Mouse (Mus musculus) liver, embryonic 16.5 days (tissue): ENCODE measurements at regions not wholly inside any gene's neighbourhood (a gene's known extent, or its start where the extent isn't known, plus 50 kb on each side); places are given as distances from the start of the nearest gene placed in this dataset.

Experiments used
- ATAC-seq: fragments of 200-750 bp; cut with Nextera tagmentation; 2 replicates; pipeline ENCODE4 v1.8.0; 2017; ENCODE audit warnings: low read depth, mild to moderate bottlenecking, moderate number of reproducible peaks, moderate library complexity
- H3K27ac ChIP-seq: fragments of 300-500 bp; sonication (generic); 2 replicates; pipeline ENCODE4 v1.5.1; 2014; ENCODE audit warnings: mild to moderate bottlenecking, low read length
- H3K27me3 ChIP-seq: fragments of 300-500 bp; sonication (generic); 2 replicates; pipeline ENCODE4 v1.6.1; 2014; ENCODE audit warnings: low read depth, low read length, mixed read lengths; ENCODE audit not compliant: control insufficient read depth, insufficient read depth
- H3K36me3 ChIP-seq: fragments of 300-500 bp; sonication (generic); 2 replicates; pipeline ENCODE4 v1.6.1; 2014; ENCODE audit warnings: mild to moderate bottlenecking; ENCODE audit not compliant: control insufficient read depth, insufficient read depth
- H3K4me1 ChIP-seq: fragments of 300-500 bp; sonication (generic); 2 replicates; pipeline ENCODE4 v1.6.1; 2014; ENCODE audit warnings: low read depth, low read length, mixed read lengths; ENCODE audit not compliant: control insufficient read depth
- H3K4me2 ChIP-seq: fragments of 300-500 bp; sonication (generic); 2 replicates; pipeline ENCODE4 v1.6.1; 2014; ENCODE audit warnings: low read depth, low read length, mixed read lengths
- H3K4me3 ChIP-seq: fragments of 300-500 bp; sonication (generic); 2 replicates; pipeline ENCODE4 v1.5.1; 2014; ENCODE audit warnings: low read depth, mild to moderate bottlenecking, low read length
- H3K9ac ChIP-seq: fragments of 300-500 bp; sonication (generic); 2 replicates; pipeline ENCODE4 v1.6.1; 2014; ENCODE audit warnings: low read depth, low read length
- H3K9me3 ChIP-seq: fragments of 300-500 bp; sonication (generic); replicated peaks from 2 replicates; pipeline ENCODE4 v1.6.1; 2016; ENCODE audit warnings: low read length; ENCODE audit not compliant: control insufficient read depth
- WGBS: fragments of 180-500 bp; shearing (Covaris S2); extraction: QIAGEN DNeasy Blood & Tissue Kit; methylation state at CpG from one replicate; pipeline ENCODE4 v1.1.7; 2014; ENCODE audit not compliant: insufficient replicate concordance; 5-methylcytosine and 5-hydroxymethylcytosine counted together

GRCm38 (mm10) chr5:51397528-51397927, 170.0 kb downstream of the Ppargc1a start:
- Histone ChIP-seq H3K4me2 (no peak overlapping the region), H3K9ac (no peak overlapping the region), H3K9me3 (no peaks in the 10 kb centered on the region), H3K36me3 (no peaks in the 10 kb centered on the region), H3K4me1 (no peaks in the 10 kb centered on the region), H3K27me3 (no peaks in the 10 kb centered on the region), H3K4me3 (no peak overlapping the region), H3K27ac (no peak overlapping the region)
- WGBS, result 61% methylated on average over 5 of the region's 5 CpGs
- ATAC-seq, result no peak

- H3K4me3 ChIP-seq, result no peak overlapping the region
- no peaks in the 10 kb centered on the region for H3K9me3 ChIP-seq
- no peak overlapping the region for H3K4me2 ChIP-seq
- no peak overlapping the region for H3K9ac ChIP-seq
- no peaks in the 10 kb centered on the region for H3K36me3 ChIP-seq
- H3K4me1 ChIP-seq, result no peaks in the 10 kb centered on the region
- no peak overlapping the region for H3K27ac ChIP-seq
- ATAC-seq, result no peak
- WGBS, result 57% methylated on average over 8 of the region's 8 CpGs
- no peaks in the 10 kb centered on the region for H3K27me3 ChIP-seq
Measured at GRCm38 (mm10) chr5:51391319-51391718, 176.2 kb downstream of the Ppargc1a start.

- Histone ChIP-seq H3K9me3 (no peaks in the 10 kb centered on the region), H3K4me2 (no peak overlapping the region), H3K4me1 (no peaks in the 10 kb centered on the region), H3K9ac (no peak overlapping the region), H3K27ac (no peak overlapping the region), H3K4me3 (no peak overlapping the region), H3K36me3 (no peaks in the 10 kb centered on the region), H3K27me3 (no peaks in the 10 kb centered on the region)
- no peak for ATAC-seq
- 60% methylated on average over 2 of the region's 2 CpGs for WGBS
Measured at GRCm38 (mm10) chr5:51387751-51388150, 179.8 kb downstream of the Ppargc1a start.

GRCm38 (mm10) chr5:51386409-51386808, 181.1 kb downstream of the Ppargc1a start:
- 65% methylated on average over 3 of the region's 3 CpGs for WGBS
- H3K9me3 ChIP-seq, result no peaks in the 10 kb centered on the region

GRCm38 (mm10) chr5:51384278-51384677, 183.2 kb downstream of the Ppargc1a start:
- WGBS, result 59% methylated on average over 6 of the region's 6 CpGs
- H3K27me3 ChIP-seq, result no peaks in the 10 kb centered on the region
- no peak overlapping the region for H3K4me3 ChIP-seq
- no peaks in the 10 kb centered on the region for H3K9me3 ChIP-seq
- no peak for ATAC-seq
- no peaks in the 10 kb centered on the region for H3K4me1 ChIP-seq
- H3K36me3 ChIP-seq, result no peaks in the 10 kb centered on the region
- H3K9ac ChIP-seq, result no peak overlapping the region
- H3K4me2 ChIP-seq, result no peak overlapping the region
- H3K27ac ChIP-seq, result no peak overlapping the region

More at GRCm38 (mm10) chr5:51386409-51386808, 181.1 kb downstream of the Ppargc1a start:
- Histone ChIP-seq H3K4me3 (no peak overlapping the region), H3K4me1 (no peaks in the 10 kb centered on the region), H3K4me2 (no peak overlapping the region), H3K27ac (no peak overlapping the region), H3K36me3 (no peaks in the 10 kb centered on the region), H3K9ac (no peak overlapping the region), H3K27me3 (no peaks in the 10 kb centered on the region)
- ATAC-seq, result no peak

- H3K4me3 ChIP-seq, result no peak overlapping the region
- no peaks in the 10 kb centered on the region for H3K36me3 ChIP-seq
- no peaks in the 10 kb centered on the region for H3K4me1 ChIP-seq
- H3K27me3 ChIP-seq, result no peaks in the 10 kb centered on the region
- no peak overlapping the region for H3K27ac ChIP-seq
- no peak overlapping the region for H3K4me2 ChIP-seq
- WGBS, result 63% methylated on average over 1 of the region's 1 CpGs
- no peaks in the 10 kb centered on the region for H3K9me3 ChIP-seq
- no peak for ATAC-seq
- no peak overlapping the region for H3K9ac ChIP-seq
Measured at GRCm38 (mm10) chr5:51359101-51359500, 208.4 kb downstream of the Ppargc1a start.

GRCm38 (mm10) chr5:51348256-51348655, 219.3 kb downstream of the Ppargc1a start:
- no peak overlapping the region for H3K27ac ChIP-seq
- WGBS, result 40% methylated on average over 2 of the region's 2 CpGs
- no peaks in the 10 kb centered on the region for H3K27me3 ChIP-seq
- no peak overlapping the region for H3K4me3 ChIP-seq
- no peaks in the 10 kb centered on the region for H3K4me1 ChIP-seq
- H3K36me3 ChIP-seq, result no peaks in the 10 kb centered on the region
- no peak overlapping the region for H3K9ac ChIP-seq
- no peak for ATAC-seq
- no peaks in the 10 kb centered on the region for H3K9me3 ChIP-seq
- no peak overlapping the region for H3K4me2 ChIP-seq

- no peak overlapping the region for H3K4me2 ChIP-seq
- H3K4me1 ChIP-seq, result no peaks in the 10 kb centered on the region
- no peaks in the 10 kb centered on the region for H3K36me3 ChIP-seq
- no peak overlapping the region for H3K27ac ChIP-seq
- H3K4me3 ChIP-seq, result no peak overlapping the region
- no peaks in the 10 kb centered on the region for H3K9me3 ChIP-seq
- ATAC-seq, result no peak
- H3K9ac ChIP-seq, result no peak overlapping the region
- H3K27me3 ChIP-seq, result no peaks in the 10 kb centered on the region
- 62% methylated on average over 3 of the region's 3 CpGs for WGBS
Measured at GRCm38 (mm10) chr5:51329142-51329541, 238.4 kb downstream of the Ppargc1a start.

GRCm38 (mm10) chr5:51289191-51289590, 278.3 kb downstream of the Ppargc1a start:
- Histone ChIP-seq H3K4me3 (no peak overlapping the region), H3K4me1 (no peaks in the 10 kb centered on the region), H3K9me3 (no peaks in the 10 kb centered on the region), H3K9ac (no peak overlapping the region), H3K27me3 (no peaks in the 10 kb centered on the region), H3K36me3 (no peaks in the 10 kb centered on the region), H3K27ac (no peak overlapping the region), H3K4me2 (no peak overlapping the region)
- no peak for ATAC-seq
- 38% methylated on average over 1 of the region's 1 CpGs for WGBS

GRCm38 (mm10) chr5:51288234-51288633, 279.3 kb downstream of the Ppargc1a start:
- no peaks in the 10 kb centered on the region for H3K4me1 ChIP-seq
- H3K9ac ChIP-seq, result no peak overlapping the region
- no peak overlapping the region for H3K4me3 ChIP-seq
- H3K4me2 ChIP-seq, result no peak overlapping the region
- ATAC-seq, result no peak
- no peak overlapping the region for H3K27ac ChIP-seq
- H3K27me3 ChIP-seq, result no peaks in the 10 kb centered on the region
- H3K36me3 ChIP-seq, result no peaks in the 10 kb centered on the region
- 49% methylated on average over 2 of the region's 2 CpGs for WGBS
- H3K9me3 ChIP-seq, result no peaks in the 10 kb centered on the region
